16 mouse cellular contexts compared by ENCODE assay signal in the genomic region with DNA sequence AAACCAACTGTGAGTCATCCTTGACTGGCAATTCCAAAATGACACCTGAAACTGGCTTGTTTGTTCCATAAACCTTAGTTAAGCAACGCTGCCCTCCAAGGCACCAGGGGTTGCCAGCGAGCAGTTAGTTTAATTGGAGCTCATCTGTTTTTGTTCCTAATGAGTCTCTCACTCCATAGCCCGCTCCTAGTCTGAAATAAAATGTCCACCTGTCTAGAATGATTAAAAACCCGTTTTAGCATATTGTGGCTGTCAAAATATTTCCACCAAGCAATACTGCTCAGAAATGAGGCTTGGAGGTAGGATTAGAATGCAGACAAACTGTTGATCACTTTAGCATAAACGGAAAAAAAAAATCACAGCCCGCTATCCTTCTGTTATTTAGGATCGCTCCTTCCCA.
"Had no signal": no experiment of that assay in that cellular context is flagged by ENCODE, and none has a peak within 500 bp of the region (broad histone marks: within the 10 kb centered on the region; RNA-seq: fewer than 3 reads in every experiment).

No protein-coding gene starts in this region.

- ATAC-seq: midbrain, embryonic 15.5 days had no signal

- H3K36me3 ChIP-seq: kidney, embryonic 15.5 days; liver, embryonic 13.5 days; midbrain, embryonic 12.5 days; midbrain, embryonic 15.5 days; neural tube, embryonic 12.5 days; neural tube, embryonic 15.5 days had no signal

- H3K27ac ChIP-seq: kidney, embryonic 15.5 days; liver, embryonic 13.5 days; macrophage; midbrain, embryonic 12.5 days; midbrain, embryonic 15.5 days; neural tube, embryonic 12.5 days; neural tube, embryonic 15.5 days; stomach, postnatal 0 days had no signal

- H3K4me1 ChIP-seq: kidney, embryonic 15.5 days; liver, embryonic 13.5 days; midbrain, embryonic 12.5 days; midbrain, embryonic 15.5 days; neural tube, embryonic 12.5 days; neural tube, embryonic 15.5 days had no signal

- H3K9me3 ChIP-seq: kidney, embryonic 15.5 days; liver, embryonic 13.5 days; midbrain, embryonic 12.5 days; midbrain, embryonic 15.5 days; neural tube, embryonic 12.5 days; neural tube, embryonic 15.5 days had no signal

- H3K9ac ChIP-seq: kidney, embryonic 15.5 days; liver, embryonic 13.5 days; midbrain, embryonic 12.5 days; midbrain, embryonic 15.5 days; neural tube, embryonic 12.5 days; neural tube, embryonic 15.5 days had no signal

- H3K4me3 ChIP-seq: kidney, embryonic 15.5 days; liver, embryonic 13.5 days; midbrain, embryonic 12.5 days; midbrain, embryonic 15.5 days; neural tube, embryonic 12.5 days; neural tube, embryonic 15.5 days had no signal

- H3K4me2 ChIP-seq: kidney, embryonic 15.5 days; liver, embryonic 13.5 days; midbrain, embryonic 12.5 days; midbrain, embryonic 15.5 days; neural tube, embryonic 12.5 days; neural tube, embryonic 15.5 days had no signal

- DNase-seq: kidney, adult 8-10 months; kidney, postnatal 10 days; kidney, postnatal 36 days; liver, embryonic 13.5 days; lung, adult 2 months; lung, postnatal 14 days; thymus, adult 2 months; thymus, postnatal 14 days; thymus, postnatal 4 days had no signal

- H3K27me3 ChIP-seq: kidney, embryonic 15.5 days; liver, embryonic 13.5 days; midbrain, embryonic 12.5 days; midbrain, embryonic 15.5 days; neural tube, embryonic 12.5 days; neural tube, embryonic 15.5 days had no signal
